Mouse (Mus musculus) kidney, adult 2 months (tissue): ENCODE results near the gene Ndufa7. TPM values are rescaled to one million over a fixed set of nuclear protein-coding genes. Genes with fewer than 3 reads are reported as not detected.
A peak's percentile ranks its signal among the peaks of the same experiment; 100 is the strongest.

Source experiments
- DNase-seq: peaks from one replicate; pipeline ENCODE4 v3.0.0; 2021
- H3K27ac ChIP-seq: fragments of 200-500 bp; 2 replicates; pipeline ENCODE4 v1.5.1; 2012; ENCODE audit warnings: low read depth, low read length, control low read depth, inconsistent platforms; ENCODE audit not compliant: insufficient read depth
- H3K27me3 ChIP-seq: fragments of 200-500 bp; replicated peaks from 2 replicates; pipeline ENCODE4 v1.6.1; 2012; ENCODE audit warnings: mild to moderate bottlenecking, moderate library complexity, low read length, inconsistent platforms; ENCODE audit not compliant: control insufficient read depth, insufficient read depth
- H3K36me3 ChIP-seq: fragments of 200-500 bp; 2 replicates; pipeline ENCODE4 v1.6.1; 2012; ENCODE audit warnings: mild to moderate bottlenecking, moderate library complexity, low read length, inconsistent platforms; ENCODE audit not compliant: control insufficient read depth, insufficient read depth
- H3K4me1 ChIP-seq: fragments of 200-500 bp; 2 replicates; pipeline ENCODE4 v1.6.1; 2011; ENCODE audit warnings: low read length; ENCODE audit not compliant: control insufficient read depth, insufficient read depth
- H3K4me3 ChIP-seq: fragments of 200-500 bp; 2 replicates; pipeline ENCODE4 v1.5.1; 2011; ENCODE audit warnings: mild to moderate bottlenecking, low read depth, low read length, control low read depth; ENCODE audit not compliant: insufficient read depth
- CTCF ChIP-seq: fragments of 200-500 bp; conservative IDR thresholded peaks from 2 replicates; pipeline ENCODE4 v1.5.1; 2011; ENCODE audit warnings: low read depth, mild to moderate bottlenecking, control low read depth, low read length, moderate library complexity, mixed read lengths; ENCODE audit not compliant: insufficient read depth, insufficient read length
- POLR2A ChIP-seq: fragments of 200-500 bp; IDR thresholded peaks from one replicate; pipeline ENCODE4 v1.6.1; 2011; ENCODE audit warnings: low read depth, low read length, control low read depth
- WGBS: fragments of 180-500 bp; shearing (Covaris S2); methylation state at CpG from one replicate; pipeline ENCODE4 v1.1.7; 2018; 5-methylcytosine and 5-hydroxymethylcytosine counted together
- polyA plus RNA-seq: library from polyadenylated mRNA; depleted of rRNA; stranded (reverse); fragments of >200 nt; gene quantifications from 2 replicates; pipeline ENCODE4 v1.2.3, GENCODE M21; 2012

Gene Ndufa7
- polyA plus RNA-seq, 1 experiment: 745 TPM

GRCm38 (mm10) chr17:33799277-33799676 is 25.1 kb upstream of the Ndufa7 start:
- Histone ChIP-seq H3K27ac (no peak overlapping the region), H3K27me3 (no peaks in the 10 kb centered on the region), H3K4me1 (no peaks in the 10 kb centered on the region), H3K36me3 (no peaks in the 10 kb centered on the region), H3K4me3 (no peak overlapping the region)
- no peak for DNase-seq
- TF ChIP-seq POLR2A (no peak), CTCF (no peak)
- WGBS: 53% methylated on average over 1 of the region's 1 CpGs

GRCm38 (mm10) chr17:33802221-33802620 is 22.2 kb upstream of the Ndufa7 start:
- H3K4me1 ChIP-seq: no peaks in the 10 kb centered on the region
- 0% methylated on average over 2 of the region's 2 CpGs for WGBS
- no peak for DNase-seq
- 0 out of 2 replicates have a peak, but pooled peaks have one; percentile 16 for TF ChIP-seq CTCF
- TF ChIP-seq POLR2A: no peak
- H3K27ac ChIP-seq: no peak overlapping the region
- no peaks in the 10 kb centered on the region for H3K27me3 ChIP-seq
- no peak overlapping the region for H3K4me3 ChIP-seq
- no peaks in the 10 kb centered on the region for H3K36me3 ChIP-seq

GRCm38 (mm10) chr17:33804205-33804604 is 20.2 kb upstream of the Ndufa7 start:
- H3K36me3 ChIP-seq: no peaks in the 10 kb centered on the region
- H3K27ac ChIP-seq: no peak overlapping the region
- TF ChIP-seq POLR2A: no peak
- TF ChIP-seq CTCF: no peak
- WGBS: 67% methylated on average over 4 of the region's 4 CpGs
- H3K27me3 ChIP-seq: no peaks in the 10 kb centered on the region
- H3K4me1 ChIP-seq: no peaks in the 10 kb centered on the region
- DNase-seq: no peak
- H3K4me3 ChIP-seq: no peak overlapping the region

- 53% methylated on average over 1 of the region's 1 CpGs for WGBS
- Histone ChIP-seq H3K4me1 (no peaks in the 10 kb centered on the region), H3K27ac (no peak overlapping the region), H3K4me3 (no peak overlapping the region), H3K36me3 (no peaks in the 10 kb centered on the region), H3K27me3 (no peaks in the 10 kb centered on the region)
- no peak for DNase-seq
- TF ChIP-seq CTCF: no peak
- no peak for TF ChIP-seq POLR2A
These were observed 19.6 kb upstream of the Ndufa7 start for GRCm38 (mm10) chr17:33804745-33805144.

GRCm38 (mm10) chr17:33807181-33807888 is 17.0 kb upstream of the Ndufa7 start:
- no peaks in the 10 kb centered on the region for H3K36me3 ChIP-seq
- no peaks in the 10 kb centered on the region for H3K27me3 ChIP-seq
- no peak overlapping the region for H3K27ac ChIP-seq
- H3K4me1 ChIP-seq: no peaks in the 10 kb centered on the region; the same call in 1 of the 2 replicates
- no peak for DNase-seq
- TF ChIP-seq POLR2A: no peak
- TF ChIP-seq CTCF: no peak
- 32% methylated on average over 8 of the region's 9 CpGs for WGBS
- H3K4me3 ChIP-seq: no peak overlapping the region

- H3K4me3 ChIP-seq: no peak overlapping the region
- H3K27ac ChIP-seq: no peak overlapping the region
- H3K4me1 ChIP-seq: no peaks in the 10 kb centered on the region; the same call in 1 of the 2 replicates
- no peak for DNase-seq
- H3K27me3 ChIP-seq: no peaks in the 10 kb centered on the region
- no peaks in the 10 kb centered on the region for H3K36me3 ChIP-seq
- TF ChIP-seq CTCF (no peak), POLR2A (no peak)
- WGBS: 49% methylated on average over 10 of the region's 10 CpGs
These were observed 16.2 kb upstream of the Ndufa7 start for GRCm38 (mm10) chr17:33808192-33808591.

- Histone ChIP-seq H3K36me3 (no peaks in the 10 kb centered on the region), H3K27ac (peak within 1 kb of the TSS; percentile 97), H3K27me3 (no peaks in the 10 kb centered on the region), H3K4me1 (no peaks in the 10 kb centered on the region; the same call in 1 of the 2 replicates), H3K4me3 (peak within 1 kb of the TSS; percentile 92)
- peak; percentile 98 for DNase-seq
- TF ChIP-seq CTCF (no peak), POLR2A (peak; percentile 53)
- WGBS: 2% methylated on average over 36 of the region's 36 CpGs
These were observed 13.8 kb upstream of the Ndufa7 start, which contains the start of gene Kank3 for GRCm38 (mm10) chr17:33810334-33811141. Gene Kank3, plus strand, starts transcription at chr17:33810519.
